Mouse (Mus musculus) frontal cortex, postnatal 10 days (tissue): ENCODE results near the gene Ube2h.
"Not testable (repeated sequence)": the region's sequence is repeated elsewhere in the genome, so short reads cannot be mapped to it uniquely, and the experiment has no call there.

ENCODE experiments used
- DNase-seq, 2 experiments: peaks; one replicate each; pipeline ENCODE4 v3.0.0; 2022; ENCODE audit warnings: low spot score in 2 of 2, mixed read lengths in 1 of 2

The Ube2h gene

DNA sequence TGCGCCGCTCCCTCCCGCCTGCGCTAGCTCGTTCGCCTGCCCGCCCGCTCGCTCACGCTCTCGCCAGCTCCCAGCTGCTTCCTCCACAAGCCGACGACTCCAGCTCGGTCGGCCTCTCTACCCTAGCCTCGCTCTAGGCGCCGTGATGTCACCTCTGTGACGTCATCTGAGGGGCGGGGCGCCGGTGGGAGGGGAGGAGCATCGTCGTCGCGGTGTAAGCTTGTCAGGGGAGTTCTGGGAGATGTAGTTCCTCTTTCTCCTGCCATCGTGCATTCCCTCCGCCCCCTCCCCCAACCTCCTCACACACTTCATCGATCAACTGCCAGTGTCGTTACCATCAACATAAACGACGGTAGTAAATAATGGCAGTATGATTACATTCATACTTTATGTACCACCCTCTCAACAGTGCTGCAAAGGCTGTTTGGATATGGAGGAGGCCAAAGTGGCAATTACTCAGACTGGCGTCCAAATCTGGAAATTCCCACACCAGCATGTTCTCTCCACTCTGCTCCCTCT, at the start of gene Ube2h:
Gene Ube2h, minus strand, starts transcription at position 141 of the 519 bp plus-strand sequence.
- peak; percentile 99 to 100 for DNase-seq

DNA sequence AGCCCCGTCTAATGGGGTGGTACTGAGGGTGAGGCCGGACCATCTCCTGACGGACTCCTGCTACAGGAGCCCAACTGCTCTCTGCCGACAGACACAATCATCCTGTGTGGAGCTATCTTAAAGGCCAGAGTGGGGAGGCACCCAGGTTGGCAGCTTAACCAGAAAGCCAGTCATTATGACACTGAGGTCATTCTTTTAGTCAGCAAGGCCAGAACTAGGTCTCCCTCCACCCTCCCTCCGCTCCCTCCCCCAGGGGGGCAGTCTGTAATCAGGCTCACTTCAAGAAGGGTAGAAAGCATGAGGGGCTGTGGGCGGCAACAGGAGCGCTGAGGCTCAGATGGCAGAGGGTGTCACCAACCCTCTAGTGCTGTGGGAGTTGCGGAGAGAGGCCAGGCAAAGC, 49.3 kb upstream of the Ube2h start:
- no peak for DNase-seq

DNA sequence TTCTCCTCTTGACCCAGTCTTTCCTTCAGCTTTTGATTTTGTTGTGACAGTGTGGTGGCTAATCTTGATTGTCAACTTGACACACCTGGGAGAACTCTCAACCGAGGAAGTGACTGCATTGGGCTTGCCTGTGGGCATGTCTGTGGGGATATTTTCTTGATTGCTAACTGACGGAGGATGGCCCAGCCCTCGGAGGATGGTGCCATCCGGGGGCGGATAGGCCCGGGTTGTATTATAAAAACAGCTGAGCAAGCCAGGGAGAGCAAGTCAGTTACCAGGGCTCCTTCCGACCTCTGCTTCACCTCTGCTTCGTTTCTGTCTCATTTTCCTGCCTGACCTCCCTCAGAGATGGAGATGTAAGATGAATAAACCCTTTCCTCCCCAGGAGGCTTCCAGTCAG, 48.4 kb upstream of the Ube2h start:
- no peak for DNase-seq

DNA sequence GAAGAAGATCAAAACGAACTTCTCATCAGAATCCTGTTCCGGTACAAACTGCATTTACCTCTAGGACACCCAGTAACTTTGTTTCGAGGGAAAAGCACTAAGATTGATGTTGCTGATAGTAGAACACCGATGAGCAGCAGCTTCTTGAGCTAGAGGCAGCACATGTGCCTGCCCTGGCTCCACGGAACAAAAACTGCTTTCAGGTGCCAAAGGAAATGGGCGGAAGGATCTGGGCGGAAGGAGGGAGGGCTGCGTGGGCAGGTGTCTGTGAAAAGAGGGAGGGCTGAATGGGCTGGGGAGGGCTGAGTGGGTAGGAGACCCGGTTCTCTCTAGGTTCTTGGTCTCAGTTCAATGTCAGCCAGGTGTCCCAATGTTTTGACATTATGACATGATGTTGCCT, 47.0 kb upstream of the Ube2h start:
- DNase-seq = no peak

DNA sequence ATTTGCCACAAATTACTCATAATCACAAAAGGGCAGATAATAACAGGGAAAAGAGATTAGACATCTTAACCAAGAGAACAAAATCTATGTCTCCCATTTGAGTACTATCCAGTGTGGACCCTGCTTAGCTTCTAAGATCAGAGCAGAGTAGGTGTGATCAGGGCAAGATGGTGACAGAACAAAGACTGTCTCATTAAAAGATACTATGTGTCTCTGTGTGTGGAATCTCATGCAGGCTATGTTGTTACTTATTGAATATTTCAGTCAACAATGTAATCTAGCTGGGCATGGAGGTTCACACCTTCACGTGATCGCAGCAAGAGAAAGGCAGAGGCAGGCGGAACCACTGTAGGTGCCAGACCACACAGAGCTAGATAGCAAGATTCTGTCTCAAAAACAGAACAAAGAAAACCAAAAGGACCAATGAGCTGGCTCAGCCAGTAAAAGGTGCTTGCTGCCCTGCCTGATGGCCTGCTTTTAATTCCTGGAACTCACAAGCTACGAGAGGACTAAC, 43.0 kb upstream of the Ube2h start:
- no peak for DNase-seq

DNA sequence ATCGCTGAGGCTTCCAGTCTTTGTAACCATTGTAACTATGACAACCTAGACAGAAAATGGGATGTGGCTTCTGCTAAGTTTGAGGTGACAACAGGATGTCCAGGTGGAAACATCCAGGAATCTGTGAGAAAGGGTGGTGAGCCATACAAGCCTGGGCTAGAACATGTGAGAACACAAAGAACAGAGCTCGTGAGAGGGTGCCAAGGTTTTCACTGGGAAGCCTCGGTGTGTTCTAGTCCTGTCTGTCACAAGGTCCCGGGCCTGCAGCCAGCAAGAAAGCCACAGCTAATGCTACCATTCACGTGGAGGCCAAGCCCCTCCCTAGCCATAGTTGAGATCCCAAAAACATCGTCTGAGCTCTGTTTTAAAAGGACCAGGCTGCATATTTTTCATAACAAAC, 42.4 kb upstream of the Ube2h start:
- DNase-seq = no peak

DNA sequence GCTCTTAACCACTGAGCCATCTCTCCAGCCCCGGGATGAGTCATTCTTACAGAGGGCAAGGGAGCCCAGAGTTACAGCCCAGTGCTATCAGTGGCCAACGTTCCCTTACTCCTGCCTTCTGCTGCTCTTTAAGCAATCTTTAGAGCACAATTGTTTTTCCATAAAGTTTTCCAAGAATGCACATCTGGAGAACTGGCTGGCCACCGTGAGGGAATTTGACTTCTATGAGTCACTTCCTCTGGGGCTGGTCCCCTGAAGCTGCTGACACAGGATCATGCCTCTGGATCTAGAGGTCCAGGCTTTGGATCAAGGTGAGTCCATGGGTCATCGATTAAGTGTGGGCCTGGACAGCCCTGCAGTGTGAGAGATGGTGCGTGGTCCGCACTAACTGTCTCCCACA, 39.7 kb upstream of the Ube2h start:
- DNase-seq = no peak

DNA sequence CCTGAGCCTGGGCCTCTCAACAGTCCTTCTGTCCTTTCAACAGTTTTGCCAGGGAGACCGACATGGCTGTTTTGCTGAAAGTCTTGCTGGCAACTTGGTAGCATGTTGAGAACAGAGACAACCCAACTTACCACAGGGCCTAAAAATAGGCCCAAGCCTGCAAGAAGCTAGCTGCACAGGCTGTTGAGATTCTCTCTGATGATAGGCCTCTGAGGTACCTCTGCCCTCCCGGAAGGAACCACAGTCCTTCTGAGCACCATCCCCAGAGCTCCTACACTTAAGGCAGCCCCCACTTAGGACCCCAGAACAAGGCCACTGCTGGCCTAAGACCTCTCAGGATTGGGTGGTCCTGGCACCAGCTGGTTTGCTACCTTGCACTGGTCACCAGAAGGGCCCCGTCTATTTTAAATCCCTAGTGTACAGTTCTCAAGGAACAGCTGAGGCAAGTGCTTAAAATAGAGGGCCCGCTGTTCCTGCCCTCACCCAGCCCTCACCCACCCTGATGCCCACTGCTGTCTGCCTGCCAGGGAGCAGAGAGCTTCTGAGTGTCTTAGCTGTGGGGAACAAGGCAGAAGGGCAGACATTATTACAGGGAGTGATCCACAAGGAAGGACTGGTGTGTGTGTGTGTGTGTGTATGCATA, 36.0 kb upstream of the Ube2h start:
- DNase-seq = no peak

DNA sequence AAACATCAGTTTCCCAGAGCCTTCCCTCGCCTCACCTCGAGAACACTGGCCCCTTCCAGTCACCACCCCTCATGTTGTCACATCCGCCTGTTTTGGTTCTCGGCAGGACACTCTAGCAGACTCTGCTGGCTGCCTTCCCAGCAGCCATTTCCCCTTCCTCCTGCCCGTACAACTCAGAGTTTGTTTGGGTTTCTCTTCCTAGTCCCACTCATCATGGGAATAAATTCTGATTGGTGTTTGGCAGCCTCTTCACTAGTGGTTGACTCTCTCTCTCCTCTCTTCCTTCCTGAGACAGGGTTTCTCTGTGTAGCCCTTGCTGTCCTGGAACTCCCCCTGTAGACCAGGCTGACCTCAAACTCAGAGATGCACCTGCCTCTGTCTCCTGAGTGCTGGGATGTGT, 32.6 kb upstream of the Ube2h start:
- DNase-seq = peak in 1 of 2 experiments; percentile 28

DNA sequence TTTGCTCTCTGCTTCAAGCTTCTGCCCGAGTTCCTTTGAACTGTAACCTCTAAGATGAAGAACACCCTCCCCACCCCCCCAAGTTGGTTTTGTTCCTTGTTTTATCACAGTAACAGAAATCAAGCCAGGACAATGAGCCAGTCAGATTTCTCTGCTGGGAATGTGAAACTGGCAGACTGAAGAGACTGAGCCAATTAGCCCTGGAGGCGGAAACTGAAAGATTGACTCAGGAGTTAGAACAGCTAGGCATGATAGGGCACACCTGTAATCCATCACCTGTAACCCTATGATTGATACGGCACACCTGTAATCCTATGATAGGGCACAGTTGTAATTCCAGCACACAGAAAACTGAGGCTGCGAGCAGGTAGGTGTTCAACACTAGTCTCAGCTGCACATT, 27.9 kb upstream of the Ube2h start:
- no peak for DNase-seq

DNA sequence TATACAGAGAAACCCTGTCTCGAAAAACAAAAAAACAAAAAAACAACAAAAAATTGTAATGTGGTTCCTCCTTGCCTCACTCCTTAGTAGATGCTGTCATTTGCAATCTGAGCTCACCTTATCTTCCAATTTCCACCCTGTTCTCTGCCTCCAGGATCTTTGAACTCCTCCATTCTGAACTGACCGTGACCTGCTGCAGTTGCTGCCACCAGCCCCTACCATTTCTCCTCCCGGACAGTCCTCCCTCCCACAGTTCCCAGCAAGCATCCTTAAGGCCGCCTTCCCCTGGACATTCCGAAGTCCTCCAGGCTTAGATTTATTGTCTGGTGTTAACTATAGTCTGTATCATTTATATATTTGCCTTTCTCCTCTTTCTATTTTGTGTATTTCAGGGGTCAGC, 26.4 kb upstream of the Ube2h start:
- no peak for DNase-seq

DNA sequence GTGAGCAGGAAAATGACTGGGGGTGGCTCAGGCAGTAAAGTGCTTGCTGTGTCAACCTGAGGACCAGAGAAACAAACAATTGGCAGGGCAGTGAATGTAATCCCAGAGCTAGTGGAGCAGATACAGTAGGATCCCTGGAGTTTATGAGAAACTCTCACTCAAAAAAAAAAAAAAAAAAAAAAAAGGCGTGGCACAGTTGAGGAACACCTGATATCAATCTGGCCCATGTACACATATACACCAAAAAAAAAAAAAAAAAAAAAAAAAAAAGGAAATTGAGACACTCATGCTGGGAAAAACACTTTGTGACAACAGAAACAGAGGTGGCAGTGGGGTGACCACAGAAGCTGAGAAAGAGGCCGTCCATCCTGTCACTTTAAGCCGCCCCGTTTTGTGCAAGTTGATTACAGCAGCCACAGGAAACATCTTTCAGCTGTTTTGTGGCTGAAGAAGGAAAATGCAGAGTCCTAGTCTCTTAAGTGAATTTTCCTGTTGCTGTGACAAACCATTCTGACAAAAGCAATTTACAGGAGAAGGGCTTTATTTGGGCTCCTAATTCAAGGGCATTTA, 21.7 kb upstream of the Ube2h start:
- no peak for DNase-seq

DNA sequence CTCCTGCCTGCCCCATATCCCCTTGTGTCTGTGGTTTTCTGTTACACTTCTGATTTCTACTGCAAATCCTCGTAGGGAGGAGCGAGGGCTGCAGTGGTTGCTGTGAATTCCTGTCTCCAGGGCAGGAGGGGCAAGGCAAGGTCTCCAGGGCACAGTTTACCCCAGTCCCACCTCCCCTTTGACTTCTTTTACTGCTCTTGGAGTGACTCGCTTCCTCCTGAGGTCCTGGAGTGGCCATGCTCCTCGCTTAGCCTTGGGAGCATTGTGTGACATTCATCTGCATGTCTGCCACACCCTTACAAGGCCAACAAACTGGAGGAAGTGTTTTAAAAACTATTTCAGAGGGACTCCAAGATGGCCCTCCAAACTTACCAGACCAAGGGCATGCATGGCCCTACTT, 16.7 kb upstream of the Ube2h start:
- no peak for DNase-seq

DNA sequence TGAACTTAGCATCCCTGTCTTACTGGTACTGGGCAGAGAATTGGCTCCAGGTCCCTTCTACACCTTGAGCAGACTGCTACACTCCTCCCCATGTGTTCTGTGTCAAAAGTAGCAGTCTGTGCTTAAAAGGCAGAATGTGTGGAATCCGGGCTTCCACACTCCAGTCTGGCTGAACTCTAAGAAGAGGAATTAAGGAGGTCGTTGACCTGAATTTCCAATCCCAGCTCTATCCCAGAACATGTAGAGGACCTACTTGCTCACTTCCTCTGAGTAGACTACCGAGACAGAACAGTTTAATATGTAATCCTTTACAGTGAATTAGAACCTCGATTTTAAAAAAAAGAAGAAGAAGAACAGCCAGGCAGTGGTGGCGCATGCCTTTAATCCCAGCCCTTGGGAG, 14.9 kb upstream of the Ube2h start:
- DNase-seq = no peak

DNA sequence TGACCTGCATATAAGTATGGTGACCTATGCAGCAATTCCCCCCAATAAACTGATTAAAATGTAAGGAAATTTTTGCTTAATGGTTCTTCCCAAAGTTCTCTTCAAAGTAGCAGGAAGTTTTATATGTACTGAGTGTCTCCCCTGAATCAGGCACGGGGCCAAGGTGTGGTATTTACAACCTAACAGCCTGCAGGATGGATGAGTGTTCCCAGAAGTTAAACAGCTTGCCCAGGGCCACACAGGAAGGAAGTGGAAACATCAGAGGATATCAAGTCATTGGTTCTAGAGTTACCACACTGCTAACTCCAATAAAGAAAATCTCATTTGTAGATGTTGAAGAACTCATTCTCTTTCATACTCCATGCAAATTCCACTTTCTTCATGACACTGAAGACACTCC, 7.7 kb upstream of the Ube2h start:
- DNase-seq = no peak

DNA sequence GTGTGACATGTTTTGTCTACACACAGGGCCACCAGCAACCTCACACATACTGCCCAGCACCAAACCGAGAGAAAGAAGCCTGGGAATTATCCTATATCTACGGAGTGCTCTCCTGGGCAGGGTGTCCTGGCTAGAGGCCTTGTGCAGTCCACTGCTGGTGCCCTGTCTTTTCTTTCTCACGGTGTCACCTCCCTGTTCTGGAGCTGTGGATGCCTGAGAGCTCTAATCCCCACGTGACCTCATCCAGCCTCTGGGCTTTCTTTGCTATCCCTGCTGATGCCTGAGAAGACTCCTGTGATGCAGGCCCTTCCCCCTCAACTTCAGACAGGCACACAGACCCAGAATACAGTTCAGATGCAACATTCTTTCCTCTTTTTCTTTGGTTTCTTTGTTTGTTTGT, 4.4 kb upstream of the Ube2h start:
- DNase-seq = no peak

DNA sequence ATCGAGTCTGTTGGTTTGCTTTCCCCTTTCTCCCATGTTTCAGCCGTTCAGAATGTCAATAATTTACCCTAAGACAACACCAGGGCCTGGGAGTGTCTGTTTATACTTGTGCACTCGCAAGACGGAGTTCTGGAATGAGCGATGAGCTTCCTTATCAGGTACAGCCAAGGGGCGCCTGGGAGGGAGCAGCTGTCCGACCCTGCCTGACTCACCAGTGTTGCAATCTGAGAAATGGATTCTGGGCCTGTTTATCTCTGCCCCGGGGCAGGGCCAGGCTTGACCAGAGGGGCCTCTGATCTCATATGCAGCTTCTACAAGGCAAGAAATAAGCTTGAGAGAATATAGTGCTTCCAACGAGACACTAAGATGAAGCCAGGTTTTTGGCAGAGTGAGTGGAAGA, 3.4 kb upstream of the Ube2h start:
- no peak for DNase-seq

DNA sequence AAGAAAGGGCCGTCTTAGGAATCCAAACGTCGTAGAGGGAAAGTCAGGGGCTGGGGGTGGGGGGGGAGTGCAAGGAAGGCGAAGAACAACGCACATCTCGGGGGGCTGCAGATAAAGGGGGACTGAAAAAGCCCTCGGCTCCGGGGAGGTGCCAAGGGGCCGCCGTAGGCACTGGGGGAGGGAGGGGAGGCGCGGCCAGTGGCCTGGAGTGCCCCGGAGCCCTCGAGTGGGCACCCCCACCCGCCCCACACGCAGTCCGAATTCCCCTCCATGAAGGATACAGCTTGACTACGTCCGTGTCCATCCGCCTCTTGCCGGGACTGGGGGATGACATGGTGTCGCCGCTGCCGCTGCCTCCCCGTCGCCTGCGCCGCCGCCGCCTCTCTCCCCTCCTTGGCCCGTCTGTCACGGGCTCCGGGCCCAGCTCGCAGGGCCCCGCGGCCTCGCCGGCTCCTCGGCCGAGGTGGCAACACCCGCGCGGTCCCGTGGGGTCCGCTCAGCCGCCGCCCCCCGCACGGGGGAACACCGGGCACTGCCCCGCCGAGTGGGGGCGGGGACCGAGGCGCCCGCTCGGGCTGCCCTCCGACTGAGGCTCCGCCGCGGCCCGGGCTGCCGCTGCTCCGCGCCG, 454 bp downstream of the Ube2h start:
- DNase-seq = not testable (repeated sequence)

DNA sequence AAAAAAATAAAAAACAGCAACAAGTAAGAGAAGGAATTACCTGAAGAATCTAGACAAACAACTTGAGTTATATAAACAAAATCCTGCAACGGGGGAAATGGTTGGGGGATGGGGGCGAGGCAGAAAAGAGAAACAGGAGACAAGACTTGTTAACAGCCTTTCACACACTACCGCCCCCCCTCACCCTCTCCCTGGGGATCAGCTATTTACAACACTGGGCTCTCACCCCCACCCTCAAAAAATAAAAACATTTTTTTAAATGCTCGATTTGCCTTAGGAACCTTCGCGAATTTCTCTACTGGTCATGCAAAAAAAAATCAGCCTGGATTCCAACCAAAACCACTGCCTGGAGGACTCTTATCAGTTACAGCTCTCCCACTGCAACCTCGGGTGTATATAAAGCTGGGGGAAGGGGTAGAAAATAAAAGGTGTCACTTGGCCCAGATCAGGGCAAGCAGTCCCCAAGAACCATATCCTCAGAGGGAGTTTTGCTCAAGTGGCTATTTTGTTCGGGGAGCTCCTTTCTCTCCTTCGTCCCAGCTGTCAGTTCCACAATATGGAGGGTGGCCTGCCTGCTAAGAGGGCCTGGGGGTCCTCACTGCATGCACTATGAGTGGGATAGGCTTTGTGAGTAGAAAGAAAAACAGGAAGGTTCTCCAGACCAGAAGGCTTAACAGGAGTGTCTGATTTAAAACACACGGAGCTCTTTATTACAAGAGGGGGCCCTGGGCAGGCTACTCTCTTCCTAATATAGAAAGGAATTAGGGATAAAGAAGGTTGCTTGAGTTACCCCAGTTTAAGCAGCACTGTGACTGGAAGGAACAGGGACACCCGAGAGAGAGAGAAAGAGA, 1.3 kb downstream of the Ube2h start:
- peak; percentile 29 to 42 for DNase-seq

DNA sequence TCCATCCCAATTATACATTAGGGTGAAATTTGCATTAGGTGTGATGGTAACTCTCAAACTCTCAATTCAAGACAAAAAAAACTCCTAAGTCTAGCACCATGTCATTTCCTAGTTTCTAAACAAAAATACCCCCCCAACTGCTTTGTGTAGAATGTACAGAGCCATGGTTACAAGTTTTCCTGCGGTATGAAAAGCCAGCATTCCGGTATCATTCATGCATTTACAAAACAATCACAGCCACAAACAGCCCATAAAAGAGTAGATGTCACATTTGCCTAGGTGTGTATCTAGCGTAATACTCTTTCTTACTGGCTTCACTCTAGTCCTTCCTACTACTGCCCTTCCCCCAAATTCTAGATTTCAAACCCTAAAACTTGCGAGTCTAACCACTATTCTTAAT, 2.2 kb downstream of the Ube2h start:
- no peak for DNase-seq

DNA sequence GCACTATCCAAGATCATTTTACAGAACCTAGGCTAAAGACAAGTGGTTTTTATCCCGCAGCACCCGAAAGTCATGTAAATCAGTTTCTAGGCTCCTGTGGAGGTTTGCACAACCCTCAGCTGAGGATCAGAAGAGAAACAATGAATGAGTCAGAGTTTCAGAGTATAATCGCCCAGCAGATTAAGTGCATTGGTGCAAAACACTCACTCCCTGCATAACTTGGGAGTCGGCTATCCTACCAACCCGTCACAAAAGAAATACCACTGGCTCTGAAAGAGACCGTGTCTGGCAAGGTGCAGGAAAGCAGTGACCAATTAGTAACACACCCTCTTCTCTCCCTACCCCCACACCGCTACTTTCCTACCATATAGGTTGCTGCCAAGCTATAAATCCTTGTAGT, 3.4 kb downstream of the Ube2h start:
- DNase-seq = no peak

DNA sequence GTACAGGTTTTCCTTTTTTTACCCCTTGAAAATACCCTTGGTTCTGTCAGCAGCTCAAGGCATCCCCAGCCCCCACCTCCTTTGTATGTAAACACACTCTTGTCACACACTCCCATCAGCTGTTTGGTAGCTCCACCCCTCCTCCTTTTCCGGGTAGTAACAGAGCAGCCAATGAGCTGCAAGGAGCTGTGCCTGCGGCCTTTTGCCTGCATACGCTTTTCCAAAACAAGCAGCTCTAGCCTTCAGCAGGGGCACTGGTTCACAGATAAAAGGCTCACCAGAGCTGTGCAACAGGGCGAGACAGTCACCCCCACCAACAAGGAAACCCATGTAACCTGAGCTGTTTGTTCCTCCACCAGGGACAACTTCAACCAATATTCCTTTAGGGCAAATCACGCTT, 4.0 kb downstream of the Ube2h start:
- DNase-seq = peak; percentile 75 to 77
